18 mouse cellular contexts compared by ENCODE assay signal in genomic region chr9:29194265-29194664, GRCm38 (mm10).
"Had no signal": no experiment of that assay in that cellular context is flagged by ENCODE, and none has a peak within 500 bp of the region (broad histone marks: within the 10 kb centered on the region; RNA-seq: fewer than 3 reads in every experiment).

No protein-coding gene starts in this region.

- H3K4me1 ChIP-seq: liver, embryonic 15.5 days; lung, embryonic 15.5 days; megakaryocyte, embryonic 14.5 days; midbrain, embryonic 12.5 days; neural tube, embryonic 12.5 days had no signal

- DNase-seq: liver, postnatal 0 days; lung, adult 2 months; lung, postnatal 14 days; lung, postnatal 36 days; right cerebral cortex, postnatal 25 days; right cerebral cortex, postnatal 4 days; spleen, adult 18-20 months; thymus, adult 18-20 months; thymus, postnatal 14 days; thymus, postnatal 36 days had no signal

- H3K9me3 ChIP-seq: liver, embryonic 15.5 days; lung, embryonic 15.5 days; midbrain, embryonic 12.5 days; midbrain, embryonic 15.5 days; neural tube, embryonic 12.5 days had no signal

- H3K4me2 ChIP-seq: liver, embryonic 15.5 days; lung, embryonic 15.5 days; midbrain, embryonic 12.5 days; midbrain, embryonic 15.5 days; neural tube, embryonic 12.5 days had no signal

- ATAC-seq: liver, postnatal 0 days; lung, postnatal 0 days; midbrain, embryonic 15.5 days had no signal

- H3K9ac ChIP-seq: liver, embryonic 15.5 days; liver, postnatal 0 days; lung, embryonic 15.5 days; midbrain, embryonic 12.5 days; midbrain, embryonic 15.5 days; neural tube, embryonic 12.5 days had no signal

- H3K4me3 ChIP-seq: liver, embryonic 15.5 days; lung, embryonic 15.5 days; megakaryocyte, embryonic 14.5 days; midbrain, embryonic 12.5 days; midbrain, embryonic 15.5 days; neural tube, embryonic 12.5 days had no signal

- H3K36me3 ChIP-seq: liver, embryonic 15.5 days; lung, embryonic 15.5 days; midbrain, embryonic 12.5 days; midbrain, embryonic 15.5 days; neural tube, embryonic 12.5 days had no signal

- H3K27me3 ChIP-seq: liver, embryonic 15.5 days; lung, embryonic 15.5 days; megakaryocyte, embryonic 14.5 days; midbrain, embryonic 12.5 days; midbrain, embryonic 15.5 days; neural tube, embryonic 12.5 days had no signal

- H3K27ac ChIP-seq: liver, embryonic 15.5 days; lung, embryonic 15.5 days; macrophage; midbrain, embryonic 12.5 days; midbrain, embryonic 15.5 days; neural tube, embryonic 12.5 days had no signal
